Mouse (Mus musculus) C2C12 (cell line): Measurements from ENCODE around the gene Rnf41.

Source experiments
- CEBPB ChIP-seq: IDR thresholded peaks from one replicate; pipeline ENCODE4 v1.6.1; 2011; ENCODE audit warnings: low read depth, mild to moderate bottlenecking, control low read depth, moderate library complexity
- CTCF ChIP-seq: IDR thresholded peaks from one replicate; pipeline ENCODE4 v1.5.1; 2011; ENCODE audit not compliant: control insufficient read depth, insufficient read depth, insufficient read length
- USF1 ChIP-seq: IDR thresholded peaks from one replicate; pipeline ENCODE4 v1.6.1; 2011; ENCODE audit warnings: low read depth, mild to moderate bottlenecking, control low read depth, moderate library complexity

- TF ChIP-seq CTCF (no peak), CEBPB (no peak), USF1 (no peak)
Observed at GRCm38 (mm10) chr10:128433417-128433816, 22.0 kb downstream of the Rnf41 start.
